Mouse (Mus musculus) neural tube, embryonic 10.5 days (tissue): ENCODE measurements around the gene Pcolce.

Source experiments
- DNase-seq: peaks from one replicate; pipeline ENCODE4 v3.0.0-alpha.2; 2017; ENCODE audit warnings: low spot score; ENCODE audit errors: extremely low spot score

Gene Pcolce

GRCm38 (mm10) chr5:137597625-137598024 is 16.0 kb downstream of the Pcolce start:
- DNase-seq: no peak

GRCm38 (mm10) chr5:137596601-137597261 is 16.9 kb downstream of the Pcolce start:
- DNase-seq: no peak

DNA sequence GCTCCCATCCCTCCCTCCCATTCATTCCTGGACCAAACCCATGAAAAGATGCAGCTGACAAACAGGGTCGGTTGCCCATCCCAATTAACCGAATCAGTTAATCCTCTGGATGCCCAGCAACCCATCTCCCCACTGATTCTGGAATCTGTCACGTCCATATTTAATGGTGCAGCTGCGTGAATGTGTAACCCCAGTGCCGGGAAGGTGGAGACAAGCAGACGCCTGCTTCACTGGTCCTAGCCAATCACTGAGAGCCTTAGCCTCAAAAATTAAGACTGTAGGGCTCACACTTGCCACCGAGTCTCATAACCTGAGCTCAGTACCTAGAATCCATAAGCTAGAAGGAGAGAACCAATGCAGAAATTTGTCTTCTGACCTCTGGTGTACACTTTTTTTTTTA is 17.7 kb downstream of the Pcolce start:
- DNase-seq: no peak

DNA sequence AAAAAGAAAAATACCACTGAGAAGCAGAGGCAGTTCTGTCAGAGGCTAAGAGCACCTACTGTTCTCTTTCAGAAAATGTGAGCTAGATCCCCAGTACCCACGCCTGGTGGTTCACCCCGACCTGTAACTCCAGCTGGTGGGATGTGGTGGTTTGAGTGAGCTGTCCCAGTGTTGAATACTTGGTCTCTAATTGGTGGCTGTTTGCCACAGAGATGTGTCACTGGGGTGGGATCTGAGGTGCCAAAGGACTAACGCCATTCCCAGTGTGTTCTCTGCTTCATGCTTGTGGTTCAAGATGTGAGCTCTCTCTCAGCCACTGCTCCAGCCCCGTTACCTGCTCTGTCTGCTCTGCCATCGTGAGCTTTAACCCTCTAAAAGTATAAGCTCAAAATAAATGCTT is 23.1 kb downstream of the Pcolce start:
- DNase-seq: no peak

GRCm38 (mm10) chr5:137584976-137585375 is 28.6 kb downstream of the Pcolce start:
- peak; percentile 52 for DNase-seq

DNA sequence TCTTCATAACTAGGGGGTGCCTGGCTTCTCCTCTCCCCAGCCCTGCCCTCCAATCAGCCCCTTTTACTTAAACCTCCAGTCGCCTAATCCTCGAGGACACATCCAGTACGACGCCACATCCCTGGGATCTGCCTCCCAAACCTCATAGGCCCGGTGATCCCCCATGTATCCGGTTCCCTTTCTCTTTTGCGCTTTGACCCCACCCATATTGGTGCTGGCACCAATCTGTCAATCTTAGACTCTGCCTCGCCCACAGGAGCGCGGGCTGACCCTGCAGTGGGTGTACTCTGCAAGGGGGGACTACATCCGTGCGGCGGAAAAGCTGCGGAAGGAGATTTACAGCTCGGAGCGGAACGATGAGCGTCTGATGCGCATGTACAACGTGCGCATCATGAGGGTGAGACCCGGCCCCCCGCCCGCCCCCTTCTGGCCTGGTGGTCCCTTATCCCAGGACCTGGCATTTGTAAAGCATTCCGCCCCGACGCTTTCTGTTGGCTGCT is 29.9 kb downstream of the Pcolce start:
- DNase-seq: peak; percentile 44

DNA sequence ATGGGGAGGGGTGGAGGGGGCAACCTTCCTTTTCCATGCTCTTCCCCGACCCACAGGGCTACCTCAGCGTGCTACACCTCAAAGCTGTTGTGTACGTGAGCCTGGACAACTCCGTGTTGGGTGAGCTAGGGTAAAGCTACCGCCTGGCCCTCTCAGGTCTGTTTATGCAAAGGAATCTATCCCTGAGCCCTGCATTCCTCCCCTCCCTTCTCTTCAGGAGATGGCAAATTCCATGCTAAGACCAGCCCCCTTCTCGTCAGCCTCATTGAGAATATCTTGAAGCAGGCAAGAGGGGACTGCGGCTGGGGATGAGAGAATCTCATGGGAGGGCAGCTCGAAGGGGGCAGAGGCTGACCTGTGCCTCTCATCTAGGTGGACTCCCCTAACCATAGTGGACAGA is 30.9 kb downstream of the Pcolce start:
- no peak for DNase-seq

- no peak for DNase-seq
Measured at GRCm38 (mm10) chr5:137580246-137580645, 33.3 kb downstream of the Pcolce start.

DNA sequence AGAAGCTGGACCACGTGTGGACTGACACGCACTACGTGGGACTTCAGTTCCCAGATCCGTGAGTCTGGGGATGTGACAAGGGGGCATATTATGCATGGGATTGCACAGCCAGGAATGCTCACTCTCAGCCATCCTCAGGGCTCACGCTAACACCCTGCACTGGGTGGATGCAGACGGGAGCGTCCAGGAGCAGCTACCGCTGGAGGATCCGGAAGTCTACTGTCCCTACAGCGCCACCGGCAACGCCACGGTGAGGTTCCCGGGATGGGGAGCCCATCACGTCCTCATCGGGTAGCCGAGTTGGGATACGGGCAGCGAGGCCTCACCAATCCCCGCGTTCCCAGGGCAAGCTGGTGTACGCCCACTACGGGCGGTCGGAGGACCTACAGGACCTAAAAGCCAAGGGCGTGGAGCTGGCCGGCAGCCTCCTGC is 39.1 kb downstream of the Pcolce start:
- DNase-seq: peak; percentile 47

DNA sequence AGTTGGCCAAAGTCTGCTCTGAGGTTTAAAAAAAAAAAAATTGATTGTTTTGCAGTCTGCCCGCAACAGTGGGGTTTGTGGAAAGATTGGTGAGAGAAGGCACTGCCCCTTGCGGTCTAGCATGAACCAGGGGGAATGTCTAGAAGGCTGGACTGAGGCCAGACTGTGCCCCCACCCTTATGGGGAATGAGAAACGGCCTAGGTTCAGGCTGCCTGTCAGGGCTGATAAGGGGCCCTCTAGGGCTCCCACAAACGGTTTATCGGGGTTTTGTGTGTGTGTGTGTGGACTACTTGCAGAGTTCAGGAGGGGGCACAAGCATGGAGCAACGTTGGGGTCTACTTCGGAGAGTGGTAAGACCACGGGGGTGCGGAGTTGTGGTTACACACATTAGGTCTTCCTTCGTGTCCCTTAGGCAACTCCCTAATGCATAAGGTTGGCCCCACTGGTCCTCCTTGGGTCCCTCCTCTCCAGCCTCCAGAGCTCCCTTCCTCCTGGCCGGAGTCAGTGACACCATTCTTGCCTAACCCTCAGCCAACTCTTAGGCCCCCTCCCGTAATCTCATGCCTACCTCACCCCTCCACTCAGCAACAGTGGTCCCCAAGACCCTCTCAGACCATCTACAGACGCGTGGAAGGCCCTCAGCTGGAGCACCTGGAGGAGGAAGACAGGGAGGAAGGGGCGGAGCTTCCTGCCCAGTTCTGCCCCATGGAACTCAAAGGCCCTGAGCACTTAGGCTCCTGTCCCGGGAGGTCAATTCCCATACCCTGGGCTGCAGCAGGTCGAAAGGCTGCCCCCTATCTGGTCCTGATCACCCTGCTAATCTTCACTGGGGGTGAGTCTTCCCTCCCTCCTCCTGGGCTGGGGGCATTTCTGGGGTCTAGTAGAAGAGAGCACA is 42.6 kb downstream of the Pcolce start:
- DNase-seq: no peak

- no peak for DNase-seq
Measured at GRCm38 (mm10) chr5:137570181-137570580, 43.4 kb downstream of the Pcolce start.

DNA sequence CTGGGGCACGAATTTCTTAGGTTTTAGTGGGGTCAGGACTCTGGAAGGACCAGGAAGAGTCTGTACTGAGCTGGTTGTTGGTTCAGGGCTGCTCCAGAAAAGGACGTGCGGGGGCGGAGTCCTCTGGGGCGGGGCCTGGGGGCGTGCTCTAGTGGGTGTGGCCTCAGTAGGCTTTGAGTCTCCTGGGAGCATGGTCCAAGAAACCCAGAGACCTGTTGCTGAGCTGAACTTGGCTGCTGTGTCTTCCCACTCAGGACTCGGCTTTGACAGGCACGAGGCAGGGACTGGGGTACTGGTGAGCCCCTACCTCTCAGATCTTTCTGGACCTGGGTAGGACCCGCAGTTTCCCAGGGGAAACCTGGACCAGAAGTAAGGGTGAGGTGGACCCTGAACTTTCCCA is 43.9 kb downstream of the Pcolce start, which contains the start of gene Tfr2:
Gene Tfr2 (plus strand): TSS at position 176 of the 400 bp plus-strand sequence.
- DNase-seq: no peak

DNA sequence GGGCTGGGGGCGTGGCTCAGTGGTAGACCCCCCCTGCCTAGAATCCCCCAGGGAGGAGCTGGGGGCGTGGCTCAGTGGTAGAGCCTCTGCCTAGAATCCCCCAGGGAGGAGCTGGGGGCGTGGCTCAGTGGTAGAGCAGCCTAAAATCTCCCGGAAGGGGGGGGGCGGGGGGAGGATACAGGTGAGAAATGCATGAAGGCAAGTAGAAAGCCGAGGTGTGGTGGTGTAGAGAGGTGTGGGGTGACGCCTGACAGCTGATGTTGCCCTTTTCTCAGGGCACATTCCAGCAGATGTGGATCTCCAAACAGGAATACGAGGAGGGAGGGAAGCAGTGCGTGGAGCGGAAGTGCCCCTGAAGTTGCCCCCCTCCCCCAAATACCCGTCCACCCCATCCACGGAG is 44.6 kb downstream of the Pcolce start:
- DNase-seq: no peak

DNA sequence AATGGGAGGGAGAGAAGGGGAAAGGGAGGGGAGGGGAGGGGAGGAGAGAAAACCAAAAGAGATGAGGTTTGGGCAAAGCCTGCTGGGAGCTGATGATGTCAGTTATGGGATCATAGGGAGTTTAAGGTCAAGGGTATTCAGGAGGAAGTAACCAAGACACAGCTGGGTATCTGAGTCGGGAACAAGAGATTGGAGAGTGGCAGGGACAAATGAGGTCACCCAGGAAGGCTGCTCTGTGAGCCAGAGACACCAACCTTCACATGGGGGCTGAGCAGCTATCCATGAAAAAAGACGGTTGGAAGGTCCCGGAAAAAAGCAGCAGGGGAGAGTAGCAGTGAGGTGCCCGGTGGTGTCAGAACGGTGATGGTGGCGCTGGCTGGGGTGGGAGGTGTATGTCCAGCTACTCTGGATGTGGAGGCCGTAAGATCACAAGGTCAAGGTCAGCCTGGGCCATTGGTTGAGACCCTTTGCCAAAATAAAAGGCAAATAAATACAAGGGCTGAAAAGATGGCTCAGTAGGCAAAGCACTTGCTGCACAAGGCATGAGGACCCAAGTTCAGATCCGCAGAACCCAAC is 45.3 kb downstream of the Pcolce start:
- no peak for DNase-seq

DNA sequence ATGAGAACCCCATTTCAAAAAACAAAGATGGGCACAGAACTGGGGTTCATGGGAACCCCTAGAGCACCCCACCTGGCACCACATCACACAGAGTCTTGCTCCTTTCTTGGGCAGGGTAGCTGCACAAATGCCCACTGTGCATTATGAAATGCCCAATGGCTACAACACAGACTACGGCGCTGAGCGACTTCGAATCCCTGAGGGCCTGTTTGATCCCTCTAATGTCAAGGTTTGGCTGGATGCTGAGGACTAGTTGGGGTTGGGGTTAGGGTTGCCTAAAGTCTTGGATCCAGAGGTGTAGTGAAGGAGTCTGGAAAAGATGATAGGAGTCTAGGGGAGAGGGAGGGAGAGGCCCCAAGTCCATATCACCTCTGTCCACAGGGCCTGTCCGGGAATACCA is 47.2 kb downstream of the Pcolce start:
- DNase-seq: no peak

DNA sequence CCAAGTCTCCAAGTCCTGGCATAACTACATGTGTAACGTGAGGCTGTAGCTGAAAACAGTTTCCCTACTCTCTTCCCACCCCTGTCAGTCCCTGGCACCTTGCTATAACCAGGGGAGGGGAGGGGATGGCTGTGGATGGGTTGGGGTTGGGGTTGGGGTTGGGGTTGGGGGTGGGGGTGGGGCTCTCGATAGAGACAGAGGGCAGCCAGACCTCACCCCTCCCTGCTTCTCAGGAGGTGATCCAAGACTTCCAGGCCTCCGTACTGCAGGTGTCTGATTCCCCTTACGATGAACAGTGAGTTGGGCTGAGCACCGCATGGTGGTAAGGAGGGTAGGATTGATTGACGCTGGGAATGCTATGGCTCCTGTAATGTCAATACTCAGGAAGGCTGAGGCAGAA is 47.8 kb downstream of the Pcolce start:
- DNase-seq: no peak

- no peak for DNase-seq
Measured at GRCm38 (mm10) chr5:137562965-137563364, 50.6 kb downstream of the Pcolce start.

DNA sequence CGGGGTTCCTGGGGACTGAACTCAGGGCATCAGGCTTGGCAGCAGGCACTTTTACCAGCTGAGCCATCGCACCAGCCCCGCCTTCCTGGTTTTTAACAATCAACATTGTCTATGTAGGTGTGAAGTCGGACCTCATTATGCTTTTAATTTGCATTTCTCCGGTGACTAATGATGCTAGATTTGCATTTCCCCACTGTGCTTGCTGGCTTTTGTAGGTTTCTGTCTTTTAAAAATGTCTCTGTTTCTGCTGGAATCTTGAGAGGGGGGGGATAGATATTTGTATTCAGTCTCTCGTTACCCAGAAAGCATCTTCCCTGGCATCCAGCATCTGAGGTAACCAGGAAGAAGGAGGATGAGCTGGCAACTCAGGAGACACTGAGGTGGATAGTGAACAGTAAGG is 52.0 kb downstream of the Pcolce start:
- DNase-seq: no peak
